Comparison of ENCODE assay signal across 7 mouse cellular contexts in genomic region chr11:16950976-16951760, GRCm38 (mm10). TPM values are rescaled to one million over a fixed set of nuclear protein-coding genes. Genes with fewer than 3 reads are reported as not detected.
DNase-seq lines count a peak whose midpoint lies in the region; ATAC-seq lines count a peak whose summit lies in the region.

Gene Fbxo48 (plus strand): TSS chr11:16951375.

- H3K4me2 ChIP-seq in intestine, embryonic 15.5 days (replicated peaks), result peak within 1 kb of the TSS; percentile 88

- H3K4me1 ChIP-seq in intestine, embryonic 15.5 days (replicated peaks), result 0 out of 2 replicates have a peak, but pooled peaks cover 2% of the 10 kb centered on the region
- H3K4me1 ChIP-seq in midbrain, embryonic 10.5 days, result peaks cover 23% of the 10 kb centered on the region

- H3K27me3 ChIP-seq in intestine, embryonic 15.5 days (replicated peaks), result no peaks in the 10 kb centered on the region
- H3K27me3 ChIP-seq in midbrain, embryonic 10.5 days (ENCODE audit: low read depth, poor library complexity, severe bottlenecking), result no peaks in the 10 kb centered on the region

- H3K9ac ChIP-seq in intestine, embryonic 15.5 days, result peak within 1 kb of the TSS; percentile 63

- under 1% methylated on average over 38 of the region's 38 CpGs for WGBS in intestine, embryonic 15.5 days
- WGBS in midbrain, embryonic 10.5 days, result under 1% methylated on average over 38 of the region's 38 CpGs

- H3K4me3 ChIP-seq in intestine, embryonic 15.5 days (replicated peaks), result peak within 1 kb of the TSS; percentile 58
- peak within 1 kb of the TSS; percentile 72 for H3K4me3 ChIP-seq in midbrain, embryonic 10.5 days

- peak within 1 kb of the TSS; percentile 57 for H3K27ac ChIP-seq in intestine, embryonic 15.5 days
- H3K27ac ChIP-seq in midbrain, embryonic 10.5 days (replicated peaks), result peak within 1 kb of the TSS; percentile 86

- H3K9me3 ChIP-seq in intestine, embryonic 15.5 days, result no peaks in the 10 kb centered on the region
- H3K9me3 ChIP-seq in midbrain, embryonic 10.5 days (replicated peaks), result no peaks in the 10 kb centered on the region

- intact Hi-C loops in gastrocnemius, postnatal 36 days (cut with DNase I), result loop anchor here (2.0 kb wide), 1 partner anchor 426 kb away; no protein-coding TSS in a partner anchor
- intact Hi-C loops in left cerebral cortex, postnatal 25 days (cut with DNase I), result loop anchor here (5.0 kb wide), 1 partner anchor 444 kb away; the partner anchor contains the start of gene Sec61g

- peak; percentile 99 for ATAC-seq in intestine, embryonic 15.5 days

- no peaks in the 10 kb centered on the region for H3K36me3 ChIP-seq in intestine, embryonic 15.5 days
- H3K36me3 ChIP-seq in midbrain, embryonic 10.5 days, result peaks cover 14% of the 10 kb centered on the region

- DNase-seq in adrenal gland, adult 2 months, result peak; percentile 96
- peak; percentile 98 for DNase-seq in embryo, embryonic 11.5 days (ENCODE audit: low read depth, low spot score)
- DNase-seq in gastrocnemius, postnatal 36 days, result peak; percentile 93 to 94
- peak; percentile 89 to 98 for DNase-seq in left cerebral cortex, postnatal 25 days (ENCODE audit: low spot score in 2 of 2)
- DNase-seq in midbrain, embryonic 10.5 days (ENCODE audit: low spot score), result peak; percentile 96
- peak; percentile 85 for DNase-seq in right cerebral cortex, postnatal 4 days

RNA-seq across cellular contexts. Expression of gene Fbxo48, which starts in this region (rescaled TPM):
- total RNA-seq in adrenal gland, adult 2 months (2021), result under 1 TPM; 0.32 to 0.52 TPM
- polyA plus RNA-seq in adrenal gland, adult 2 months (2012; rRNA removed), result 0.11 and 0.15 TPM in 2 replicates
- under 1 TPM in 1 of 2 experiments, not detected in 1; 0.23 TPM for total RNA-seq in gastrocnemius, postnatal 36 days (2021)
- polyA plus RNA-seq in intestine, embryonic 15.5 days (2015; fragmentation: Nextera tagmentation; extraction: Ambion mirVana), result 1.4 and 1.6 TPM in 2 replicates
- 1 to 10 TPM; 1.1 to 1.5 TPM for total RNA-seq in left cerebral cortex, postnatal 25 days (2021)
- polyA plus RNA-seq in midbrain, embryonic 10.5 days (2016; fragmentation: Nextera tagmentation; extraction: Ambion mirVana), result 2.1 and 2.4 TPM in 2 replicates

Comparison
In these comparisons a context has a peak if more than half of its experiments do, and no peak if none do; other contexts are left out.
1. Peak in every context shown above with its lines: DNase-seq, ATAC-seq, H3K4me3 ChIP-seq and H3K27ac ChIP-seq.
2. Peak in DNase-seq in adrenal gland, adult 2 months; RNA of the gene not detected or under 1 TPM.
3. Peak in DNase-seq in gastrocnemius, postnatal 36 days; RNA of the gene not detected or under 1 TPM.